Mouse (Mus musculus) ES-Bruce4 (cell line): Measurements from ENCODE around the gene Ccl17.

Source experiments
- CTCF ChIP-seq: IDR thresholded peaks from one replicate; pipeline ENCODE4 v1.8.1; 2011; ENCODE audit warnings: low read depth, low read length
- EP300 ChIP-seq: IDR thresholded peaks from 2 replicates; pipeline ENCODE4 v1.6.1; 2011; ENCODE audit warnings: low read depth, low read length; ENCODE audit not compliant: insufficient read depth
- POLR2A ChIP-seq: IDR thresholded peaks from one replicate; pipeline ENCODE4 v1.8.1; 2011; ENCODE audit warnings: low read length; ENCODE audit not compliant: insufficient read depth

DNA sequence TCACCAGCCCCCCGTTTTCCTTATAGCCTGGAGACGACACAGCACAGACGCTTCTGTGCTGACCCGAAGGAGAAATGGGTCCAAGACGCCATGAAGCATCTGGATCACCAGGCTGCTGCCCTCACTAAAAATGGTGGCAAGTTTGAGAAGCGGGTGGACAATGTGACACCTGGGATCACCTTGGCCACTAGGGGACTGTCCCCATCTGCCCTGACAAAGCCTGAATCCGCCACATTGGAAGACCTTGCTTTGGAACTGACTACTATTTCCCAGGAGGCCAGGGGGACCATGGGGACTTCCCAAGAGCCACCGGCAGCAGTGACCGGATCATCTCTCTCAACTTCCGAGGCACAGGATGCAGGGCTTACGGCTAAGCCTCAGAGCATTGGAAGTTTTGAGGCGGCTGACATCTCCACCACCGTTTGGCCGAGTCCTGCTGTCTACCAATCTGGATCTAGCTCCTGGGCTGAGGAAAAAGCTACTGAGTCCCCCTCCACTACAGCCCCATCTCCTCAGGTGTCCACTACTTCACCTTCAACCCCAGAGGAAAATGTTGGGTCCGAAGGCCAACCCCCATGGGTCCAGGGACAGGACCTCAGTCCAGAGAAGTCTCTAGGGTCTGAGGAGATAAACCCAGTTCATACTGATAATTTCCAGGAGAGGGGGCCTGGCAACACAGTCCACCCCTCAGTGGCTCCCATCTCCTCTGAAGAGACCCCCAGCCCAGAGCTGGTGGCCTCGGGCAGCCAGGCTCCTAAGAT is 30.5 kb upstream of the Ccl17 start:
- TF ChIP-seq POLR2A = no peak
- no peak for TF ChIP-seq EP300
- no peak for TF ChIP-seq CTCF
